Mouse (Mus musculus): ENCODE data around the gene Akr1b8.
"Not testable (repeated sequence)": the region's sequence is repeated elsewhere in the genome, so short reads cannot be mapped to it uniquely, and the experiment has no call there.

Gene Akr1b8

DNA sequence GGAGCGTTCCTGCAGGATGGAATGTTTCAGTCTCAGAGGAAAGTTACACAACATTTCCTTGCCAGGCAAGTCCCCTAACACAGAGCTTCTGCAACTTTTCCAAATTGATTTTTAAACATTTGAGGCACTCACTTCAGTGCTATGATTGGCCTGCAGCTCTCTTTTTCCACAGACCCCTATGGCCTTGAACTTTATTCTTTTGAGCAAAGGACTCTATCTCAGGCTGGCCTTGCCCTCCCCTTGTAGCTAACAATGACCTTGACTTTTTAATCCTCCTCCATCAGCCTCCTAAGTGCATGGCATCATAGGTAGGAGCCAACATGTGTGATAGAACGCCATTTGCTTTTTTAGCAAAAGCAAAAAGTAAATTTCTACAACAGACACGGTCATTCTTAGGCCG is 52.8 kb downstream of the Akr1b8 start:
- no peak for DNase-seq (ENCODE audit: low read depth)

DNA sequence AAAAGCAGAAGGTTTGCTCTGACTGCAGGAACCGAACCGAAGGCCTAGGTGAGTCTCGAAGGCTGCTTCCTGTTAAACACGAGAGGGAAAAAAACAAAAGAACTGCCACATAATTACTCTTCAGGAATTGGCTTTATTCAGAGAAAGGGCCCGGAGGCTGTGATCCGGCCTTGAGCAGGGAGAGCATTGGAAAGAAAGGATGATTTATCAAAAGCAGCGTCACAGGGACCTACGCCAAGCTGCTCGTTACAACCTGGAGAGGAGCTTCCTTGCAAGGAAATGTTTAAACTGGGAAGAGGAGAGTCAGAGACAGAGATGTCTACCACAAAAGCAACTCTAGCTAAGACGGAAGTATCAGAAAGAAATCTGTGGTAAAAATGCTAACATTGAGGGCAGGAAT is 53.5 kb downstream of the Akr1b8 start:
- no peak for DNase-seq (ENCODE audit: low read depth)

DNA sequence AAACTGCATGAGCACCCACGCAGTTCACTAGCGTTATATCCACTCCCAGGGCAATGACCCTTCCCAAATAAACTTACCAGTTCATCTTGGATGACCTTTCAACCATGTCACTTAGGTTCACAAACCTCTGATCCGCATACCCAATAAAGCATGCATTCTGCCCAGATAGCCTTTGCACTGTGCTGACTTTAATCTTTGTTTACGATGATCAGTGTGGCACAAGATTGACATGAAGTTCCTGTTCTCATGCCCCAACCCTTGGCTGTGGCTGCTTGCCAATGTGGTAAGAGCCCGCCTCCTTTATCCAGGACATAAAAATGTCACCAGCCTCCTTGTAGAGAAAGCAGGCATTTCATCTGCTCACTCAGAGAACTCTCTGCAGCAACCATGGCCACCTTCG is 58.1 kb downstream of the Akr1b8 start, which contains the start of gene Akr1b7:
TSS of gene Akr1b7 (plus strand) at position 312 of the 400 bp plus-strand sequence.
- DNase-seq (ENCODE audit: low read depth): no peak

DNA sequence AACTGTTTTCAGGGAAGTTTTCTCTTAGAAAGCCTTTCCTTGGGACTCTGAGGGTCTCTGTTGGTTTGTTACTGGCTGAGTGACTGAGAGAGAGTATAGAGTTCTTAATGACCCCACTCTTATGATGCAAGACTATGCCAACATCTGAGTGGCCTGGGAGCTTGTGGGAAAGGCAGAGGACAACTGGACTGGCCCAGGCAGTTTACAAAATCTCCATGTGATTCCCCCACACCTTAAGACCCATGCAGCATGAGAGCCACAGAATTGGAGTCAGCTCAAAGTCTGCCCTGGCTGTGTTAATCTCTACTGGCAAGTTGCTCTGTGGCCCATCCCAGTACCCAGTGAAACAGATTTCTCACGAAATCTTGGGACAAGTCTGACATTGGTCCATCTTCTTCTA is 58.8 kb downstream of the Akr1b8 start:
- DNase-seq (ENCODE audit: low read depth): no peak

DNA sequence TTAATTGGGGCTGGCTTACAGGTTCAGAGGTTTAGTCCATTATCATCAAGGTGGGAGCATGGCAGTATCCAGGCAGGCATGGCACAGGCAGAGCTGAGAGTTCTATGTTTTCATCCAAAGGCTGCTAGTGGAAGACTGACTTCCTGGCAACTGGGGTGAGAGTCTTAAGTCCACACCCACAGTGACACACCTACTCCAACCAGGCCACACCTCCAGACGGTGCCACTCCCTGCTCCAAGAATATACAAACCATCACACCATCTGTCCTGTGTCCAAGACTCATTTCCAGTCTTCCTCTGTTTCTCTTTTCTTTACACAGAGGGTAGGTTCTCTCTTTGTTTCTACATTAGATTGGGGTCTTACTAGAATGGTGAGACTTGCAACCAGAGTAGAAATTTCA is 59.5 kb downstream of the Akr1b8 start:
- not testable (repeated sequence) for DNase-seq (ENCODE audit: low read depth)

DNA sequence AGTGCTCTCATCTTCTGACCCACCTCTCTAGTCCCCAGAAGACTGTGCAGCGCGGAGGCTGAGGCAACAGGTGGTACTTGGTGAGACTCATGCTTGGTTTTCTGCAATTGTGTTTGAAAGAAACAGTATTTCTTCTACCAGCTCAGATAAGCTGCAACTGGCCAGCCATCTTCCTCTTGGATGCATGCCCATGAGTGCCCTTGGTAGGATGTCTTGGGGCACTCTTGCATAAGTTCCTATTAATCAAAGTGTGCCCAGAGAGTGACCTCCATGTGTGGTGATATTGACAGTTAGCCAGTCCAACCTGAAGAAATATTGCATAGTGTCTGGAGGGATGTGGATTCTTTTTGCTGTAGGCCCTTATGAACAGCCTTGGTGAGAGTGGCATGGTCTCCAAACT is 62.6 kb downstream of the Akr1b8 start:
- no peak for DNase-seq (ENCODE audit: low read depth)

Measured in fibroblast of lung, adult 2 months (primary cell).